ENCODE assay signal across 9 mouse cellular contexts in the genomic region with DNA sequence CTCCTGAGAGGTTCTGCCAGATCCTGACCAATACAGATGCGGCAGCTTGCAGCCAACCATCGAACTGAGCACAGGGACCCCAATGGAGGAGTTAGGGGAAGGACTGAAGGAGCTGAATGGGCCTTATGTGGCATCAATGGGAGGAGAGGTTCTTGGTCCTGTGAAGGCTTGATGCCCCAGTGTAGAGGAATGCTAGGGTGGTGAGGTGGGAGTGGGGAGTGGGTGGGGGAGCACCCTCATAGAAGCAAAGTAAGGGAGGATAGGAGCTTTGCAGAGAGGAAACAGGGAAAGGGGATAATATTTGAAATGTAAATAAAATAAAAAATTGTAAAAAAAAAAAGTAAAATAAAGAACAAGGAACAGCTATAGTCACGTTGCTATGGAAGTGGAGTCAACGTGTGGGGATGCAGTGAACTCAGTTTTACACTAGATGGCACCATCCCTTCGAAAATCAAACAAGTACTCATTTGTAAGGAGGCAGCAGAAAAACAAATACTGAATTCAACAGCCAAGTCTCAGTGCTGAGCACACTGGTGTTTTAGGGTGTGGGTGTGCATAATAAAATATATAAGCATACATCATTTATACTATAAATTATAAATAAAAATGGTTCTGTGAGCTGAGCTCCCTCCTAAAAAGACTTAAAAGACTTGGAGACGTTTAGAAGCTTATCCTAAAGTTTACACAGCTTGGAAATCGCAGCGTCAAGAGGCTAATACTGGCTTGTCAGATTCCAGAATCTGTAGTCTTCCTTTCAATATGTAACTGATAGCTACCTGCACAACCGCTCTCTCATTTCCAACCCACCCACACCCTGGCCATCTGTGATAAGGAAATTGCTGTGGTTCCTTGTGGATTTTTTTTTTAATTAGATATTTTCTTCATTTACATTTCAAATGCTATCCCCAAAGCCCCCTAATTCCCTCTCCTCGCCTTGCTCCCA. TPM values are rescaled to one million over a fixed set of nuclear protein-coding genes. Genes with fewer than 3 reads are reported as not detected.
DNase-seq lines count a peak whose midpoint lies in the region; ATAC-seq and TF ChIP-seq lines count a peak whose summit lies in the region.
"Had no signal": no experiment of that assay in that cellular context is flagged by ENCODE, and none has a peak within 500 bp of the region (broad histone marks: within the 10 kb centered on the region; RNA-seq: fewer than 3 reads in every experiment).

No protein-coding gene starts in this region.

- in situ Hi-C loops in Patski (cut with MboI; ENCODE audit: low pct_unique_long_range_greater_than_20kb) = loop anchor here (5.0 to 10.0 kb wide), 2 partner anchors 146 to 333 kb away; no protein-coding TSS in a partner anchor

- no peaks in the 10 kb centered on the region for H3K9me3 ChIP-seq in hindbrain, embryonic 11.5 days (ENCODE audit: control insufficient read depth, low read length)
- H3K9me3 ChIP-seq in lung, embryonic 16.5 days (ENCODE audit: control insufficient read depth, low read length) = no peaks in the 10 kb centered on the region

- H3K9ac ChIP-seq in hindbrain, embryonic 11.5 days (ENCODE audit: low read depth, low read length) = no peak overlapping the region
- H3K9ac ChIP-seq in lung, embryonic 16.5 days (ENCODE audit: low read length) = no peak overlapping the region

- POLR2A ChIA-PET in Patski (lab: Charles Lee) = no interaction called here

- WGBS in hindbrain, embryonic 11.5 days = 51% methylated on average over 10 of the region's 10 CpGs
- 36% methylated on average over 10 of the region's 10 CpGs for WGBS in lung, embryonic 16.5 days

- no peak overlapping the region for H3K4me2 ChIP-seq in hindbrain, embryonic 11.5 days (replicated peaks; ENCODE audit: low read depth, low read length)
- H3K4me2 ChIP-seq in lung, embryonic 16.5 days (ENCODE audit: low read depth, low read length) = no peak overlapping the region

- H3K27me3 ChIP-seq in Patski = peaks cover 49% of the 10 kb centered on the region
- no peaks in the 10 kb centered on the region for H3K27me3 ChIP-seq in hindbrain, embryonic 11.5 days (ENCODE audit: control insufficient read depth, insufficient read depth, low read length)
- H3K27me3 ChIP-seq in lung, embryonic 16.5 days (ENCODE audit: control insufficient read depth, insufficient read depth, low read depth, low read length) = no peaks in the 10 kb centered on the region

- no peak overlapping the region for H3K4me3 ChIP-seq in hindbrain, embryonic 11.5 days (ENCODE audit: low read depth, low read length)
- no peak overlapping the region for H3K4me3 ChIP-seq in lung, embryonic 16.5 days (ENCODE audit: low read length)

- no peak overlapping the region for H3K27ac ChIP-seq in hindbrain, embryonic 11.5 days (ENCODE audit: low read depth, low read length)
- H3K27ac ChIP-seq in lung, embryonic 16.5 days (ENCODE audit: low read length) = no peak overlapping the region
- H3K27ac ChIP-seq: macrophage had no signal

- TF ChIP-seq CTCF in Patski (IDR thresholded peaks at IDR 0.05) = peak; percentile 64

- CTCF ChIA-PET in Patski (lab: Charles Lee) = interaction anchor here (0.6 to 2.0 kb wide), 9 partner anchors 14 to 322 kb away, joined by 3 to 6 read pairs (median 3); no protein-coding TSS in a partner anchor

- H3K4me1 ChIP-seq in hindbrain, embryonic 11.5 days (replicated peaks; ENCODE audit: control insufficient read depth, insufficient read depth, low read length) = no peaks in the 10 kb centered on the region
- no peaks in the 10 kb centered on the region for H3K4me1 ChIP-seq in lung, embryonic 16.5 days (replicated peaks; ENCODE audit: control insufficient read depth, insufficient read depth, low read length)

- DNase-seq in gastrocnemius, postnatal 10 days = peak; percentile 11
- no peak for DNase-seq in gastrocnemius, postnatal 4 days (ENCODE audit: low spot score in 2 of 2)
- DNase-seq in Patski (ENCODE audit: low read depth, low spot score) = peak; percentile 15
- DNase-seq in embryo, embryonic 11 days = peak; percentile 56
- peak; percentile 67 for DNase-seq in hindbrain, embryonic 11.5 days (ENCODE audit: low spot score)
- DNase-seq in layer of hippocampus, adult 9-10 months (ENCODE audit: low spot score) = peak; percentile 54
- DNase-seq in right cerebral cortex, postnatal 25 days = peak; percentile 21

- H3K36me3 ChIP-seq in hindbrain, embryonic 11.5 days (ENCODE audit: control insufficient read depth, insufficient read depth, low read length) = no peaks in the 10 kb centered on the region
- no peaks in the 10 kb centered on the region for H3K36me3 ChIP-seq in lung, embryonic 16.5 days (ENCODE audit: control insufficient read depth, insufficient read depth, low read length)

- ATAC-seq in Patski = peak; percentile 54
- peak; percentile 74; the same call in 1 of the 2 replicates for ATAC-seq in hindbrain, embryonic 11.5 days (ENCODE audit: low FRiP score)
- 0 out of 2 replicates have a peak, but pooled peaks have one; percentile 20 for ATAC-seq in lung, embryonic 16.5 days (ENCODE audit: low read depth)

RNA-seq across cellular contexts. Expression of a gene that starts 24.2 kb away (rescaled TPM):
- not detected for total RNA-seq in gastrocnemius, postnatal 10 days (2021)
- not detected for total RNA-seq in gastrocnemius, postnatal 4 days (2021)
- polyA plus RNA-seq in Patski (2021) = not detected
- polyA plus RNA-seq in hindbrain, embryonic 11.5 days (2014; fragmentation: Nextera tagmentation; extraction: Ambion mirVana) = not detected in 2 replicates
- polyA plus RNA-seq in lung, embryonic 16.5 days (2015; fragmentation: Nextera tagmentation; extraction: Ambion mirVana) = not detected in 2 replicates

RNA-seq across cellular contexts. Expression of a gene that starts 54.2 kb away (rescaled TPM):
- 10 to 100 TPM; 50.4 to 57.6 TPM for total RNA-seq in gastrocnemius, postnatal 10 days (2021)
- 10 to 100 TPM; 62.4 to 70.4 TPM for total RNA-seq in gastrocnemius, postnatal 4 days (2021)
- 104 TPM for polyA plus RNA-seq in Patski (2021)
- 227 TPM in 2 replicates for polyA plus RNA-seq in hindbrain, embryonic 11.5 days (2014; fragmentation: Nextera tagmentation; extraction: Ambion mirVana)
- 128 and 144 TPM in 2 replicates for polyA plus RNA-seq in lung, embryonic 16.5 days (2015; fragmentation: Nextera tagmentation; extraction: Ambion mirVana)

Comparison
In these comparisons a context has a peak if more than half of its experiments do, and no peak if none do; other contexts are left out.
1. DNase-seq: peak in gastrocnemius, postnatal 10 days (single experiment), Patski (single experiment), embryo, embryonic 11 days (single experiment), hindbrain, embryonic 11.5 days (single experiment), layer of hippocampus, adult 9-10 months (single experiment) and right cerebral cortex, postnatal 25 days (single experiment); none in gastrocnemius, postnatal 4 days (0 of 2).
2. ATAC-seq: peak in every context shown above with its lines; median percentile 74 in hindbrain, embryonic 11.5 days; 54 in Patski; 20 in lung, embryonic 16.5 days.